Mouse (Mus musculus) lung, adult 10 weeks (tissue): ENCODE data around the gene Rgs21. TPM values are rescaled to one million over a fixed set of nuclear protein-coding genes. Genes with fewer than 3 reads are reported as not detected.

Experiments
- polyA plus RNA-seq: library from polyadenylated mRNA; stranded (reverse); fragments of 350-450 nt; fragmentation: Illumina TruSeq; extraction: RNeasy Lipid Tissue Mini Kit (QIAGEN cat#74804); gene quantifications from one replicate; pipeline ENCODE4 v1.2.3, GENCODE M21; 2014; ENCODE audit warnings: low read depth, low replicate concordance; ENCODE audit not compliant: insufficient read depth

Rgs21 gene
- not detected for polyA plus RNA-seq

GRCm38 (mm10) chr1:144567567-144567966 is at the start of gene Rgs21:
Rgs21 (minus strand) TSS chr1:144567667.

Other genes with a start within 250 kb of the Rgs21 start
- gene Rgs18, start 207.8 kb upstream of the Rgs21 start, polyA plus RNA-seq, result 3.4 TPM